Mouse (Mus musculus) thymus, adult 2 months (tissue): ENCODE measurements around the gene Ubl5. TPM values are rescaled to one million over a fixed set of nuclear protein-coding genes. Genes with fewer than 3 reads are reported as not detected.

Experiments
- DNase-seq: peaks from one replicate; pipeline ENCODE4 v3.0.0; 2021
- H3K27ac ChIP-seq: fragments of 200-500 bp; 2 replicates; pipeline ENCODE4 v1.5.1; 2012; ENCODE audit warnings: low read length, control low read depth; ENCODE audit not compliant: control insufficient read depth, insufficient read depth
- H3K27me3 ChIP-seq: fragments of 200-500 bp; 2 replicates; pipeline ENCODE4 v1.6.1; 2012; ENCODE audit warnings: mild to moderate bottlenecking, low read length, moderate library complexity, mixed read lengths; ENCODE audit not compliant: control insufficient read depth, insufficient read depth
- H3K36me3 ChIP-seq: fragments of 200-500 bp; 2 replicates; pipeline ENCODE4 v1.6.1; 2012; ENCODE audit warnings: mild to moderate bottlenecking, low read length, moderate library complexity; ENCODE audit not compliant: control insufficient read depth, insufficient read depth
- H3K4me1 ChIP-seq: fragments of 200-500 bp; replicated peaks from 2 replicates; pipeline ENCODE4 v1.6.1; 2012; ENCODE audit warnings: low read length; ENCODE audit not compliant: control insufficient read depth, insufficient read depth
- H3K4me3 ChIP-seq: fragments of 200-500 bp; 2 replicates; pipeline ENCODE4 v1.5.1; 2012; ENCODE audit warnings: mild to moderate bottlenecking, low read length, control low read depth, moderate library complexity; ENCODE audit not compliant: control insufficient read depth, insufficient read depth
- CTCF ChIP-seq: fragments of 200-500 bp; IDR thresholded peaks from 2 replicates; pipeline ENCODE4 v1.5.1; 2012; ENCODE audit warnings: mild to moderate bottlenecking, control low read depth, low read length, moderate library complexity, borderline replicate concordance; ENCODE audit not compliant: control insufficient read depth, poor library complexity, insufficient read depth; ENCODE audit errors: extremely low read depth
- POLR2A ChIP-seq: fragments of 200-500 bp; IDR thresholded peaks from 2 replicates; pipeline ENCODE4 v1.6.1; 2012; ENCODE audit warnings: mild to moderate bottlenecking, low read length, control low read depth, moderate library complexity; ENCODE audit not compliant: control insufficient read depth, poor library complexity, insufficient read depth; ENCODE audit errors: extremely low read depth
- WGBS: fragments of 180-500 bp; shearing (Covaris S2); methylation state at CpG from one replicate; pipeline ENCODE4 v1.1.7; 2018; 5-methylcytosine and 5-hydroxymethylcytosine counted together
- polyA plus RNA-seq: library from polyadenylated mRNA; depleted of rRNA; stranded (reverse); fragments of >200 nt; gene quantifications from 2 replicates; pipeline ENCODE4 v1.2.3, GENCODE M21; 2012; rRNA removed

Gene Ubl5
- polyA plus RNA-seq: 189 and 207 TPM in 2 replicates

DNA sequence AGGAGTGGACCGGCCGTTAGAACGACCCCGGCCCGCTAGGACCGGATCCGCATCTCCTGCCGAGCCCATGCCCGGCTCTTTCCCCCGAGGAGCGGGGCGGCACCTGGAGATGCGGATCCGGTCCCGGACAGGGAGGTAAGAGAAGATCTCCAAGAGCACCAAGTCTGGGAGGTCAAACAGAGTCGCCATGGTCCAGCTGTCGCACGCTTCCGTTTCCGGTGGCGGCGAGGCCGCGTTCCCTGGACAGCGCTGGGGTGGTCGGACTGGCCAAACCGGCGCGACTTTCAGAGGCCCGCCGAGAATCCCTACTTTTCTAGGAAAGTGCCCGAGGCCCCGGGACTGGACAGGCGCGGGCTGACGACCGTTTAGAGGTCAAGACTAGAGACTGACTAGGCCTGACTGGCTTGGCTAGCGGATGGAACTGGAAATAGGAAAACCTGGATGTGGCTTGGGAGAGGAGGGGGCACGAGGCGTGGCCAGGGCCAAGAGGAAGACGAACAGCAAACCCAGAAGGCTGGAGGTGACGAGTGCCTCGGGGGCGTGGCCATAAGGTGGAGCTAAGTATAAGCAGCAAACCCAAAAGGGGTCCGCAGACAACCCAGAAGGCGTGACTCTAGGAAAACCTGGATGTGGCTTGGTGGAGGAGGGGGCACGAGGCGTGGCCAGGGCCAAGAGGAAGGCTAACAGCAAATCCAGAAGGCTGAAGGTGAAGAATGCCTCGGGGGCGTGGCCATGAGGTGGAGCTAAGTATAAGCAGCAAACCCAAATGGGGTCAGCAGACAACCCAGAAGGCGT lies at the start of gene Ubl5:
TSS of gene Ubl5 (plus strand) at position 778 of the 795 bp plus-strand sequence.
- DNase-seq: peak; percentile 94
- peaks cover 30% of the 10 kb centered on the region for H3K36me3 ChIP-seq
- 4% methylated on average over 51 of the region's 51 CpGs for WGBS

DNA sequence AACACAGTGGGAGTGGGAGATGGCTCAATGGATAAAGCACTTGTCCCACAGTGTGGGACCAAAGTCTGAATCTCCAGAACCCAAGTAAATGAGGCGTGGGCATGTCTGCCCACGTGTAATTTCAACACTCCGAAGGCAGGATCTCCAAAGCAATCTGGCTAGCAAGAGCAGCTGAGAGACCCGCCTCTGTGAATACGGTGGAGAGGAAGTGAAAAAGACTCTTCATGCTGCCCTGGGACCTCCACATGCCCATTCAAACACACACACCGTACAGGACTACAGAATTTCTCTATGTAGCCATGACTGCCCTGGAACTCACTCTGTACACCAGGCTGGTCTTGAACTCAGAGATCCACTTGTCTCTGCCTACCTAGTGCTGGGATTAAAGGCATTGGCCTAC lies 41.4 kb upstream of the Ubl5 start:
- no peaks in the 10 kb centered on the region for H3K4me1 ChIP-seq
- DNase-seq: no peak
- no peaks in the 10 kb centered on the region for H3K36me3 ChIP-seq
- TF ChIP-seq POLR2A: no peak
- TF ChIP-seq CTCF: no peak
- WGBS: 87% methylated on average over 6 of the region's 6 CpGs
- H3K27me3 ChIP-seq: no peaks in the 10 kb centered on the region
- no peak overlapping the region for H3K27ac ChIP-seq
- H3K4me3 ChIP-seq: no peak overlapping the region

More for the DNA sequence above, at the start of gene Ubl5:
- Histone ChIP-seq H3K4me3 (peak within 1 kb of the TSS; percentile 83), H3K27ac (peak within 1 kb of the TSS; percentile 89), H3K27me3 (no peaks in the 10 kb centered on the region), H3K4me1 (peaks cover 31% of the 10 kb centered on the region)
- TF ChIP-seq CTCF (0 out of 2 replicates have a peak, but pooled peaks have one; percentile 26), POLR2A (peak; percentile 76; the same call in 1 of the 2 replicates)

DNA sequence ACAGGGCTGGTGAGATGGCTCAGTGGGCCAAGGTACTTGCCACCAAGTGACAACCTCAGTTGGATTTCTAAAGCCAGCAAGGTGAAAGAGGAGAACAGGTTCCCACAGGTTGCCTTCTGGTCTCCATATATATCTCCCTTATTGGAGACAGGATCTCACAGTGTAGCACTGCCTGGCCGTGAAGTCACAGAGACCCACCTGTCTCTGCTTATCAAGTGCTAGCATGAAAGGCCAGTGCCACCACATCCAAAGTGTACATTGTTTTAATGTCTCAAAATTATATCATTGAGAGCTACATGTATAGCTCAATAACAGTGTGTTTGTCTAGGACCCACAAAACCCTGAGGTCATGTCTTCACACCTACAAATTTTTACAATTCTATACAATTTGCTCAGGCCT lies 36.4 kb upstream of the Ubl5 start:
- H3K4me1 ChIP-seq: 0 out of 2 replicates have a peak, but pooled peaks cover 2% of the 10 kb centered on the region
- H3K4me3 ChIP-seq: no peak overlapping the region
- no peaks in the 10 kb centered on the region for H3K27me3 ChIP-seq
- H3K27ac ChIP-seq: no peak overlapping the region
- WGBS: 94% methylated on average over 1 of the region's 1 CpGs
- DNase-seq: no peak
- TF ChIP-seq CTCF (no peak), POLR2A (no peak)
- no peaks in the 10 kb centered on the region; the same call in 1 of the 2 replicates for H3K36me3 ChIP-seq

DNA sequence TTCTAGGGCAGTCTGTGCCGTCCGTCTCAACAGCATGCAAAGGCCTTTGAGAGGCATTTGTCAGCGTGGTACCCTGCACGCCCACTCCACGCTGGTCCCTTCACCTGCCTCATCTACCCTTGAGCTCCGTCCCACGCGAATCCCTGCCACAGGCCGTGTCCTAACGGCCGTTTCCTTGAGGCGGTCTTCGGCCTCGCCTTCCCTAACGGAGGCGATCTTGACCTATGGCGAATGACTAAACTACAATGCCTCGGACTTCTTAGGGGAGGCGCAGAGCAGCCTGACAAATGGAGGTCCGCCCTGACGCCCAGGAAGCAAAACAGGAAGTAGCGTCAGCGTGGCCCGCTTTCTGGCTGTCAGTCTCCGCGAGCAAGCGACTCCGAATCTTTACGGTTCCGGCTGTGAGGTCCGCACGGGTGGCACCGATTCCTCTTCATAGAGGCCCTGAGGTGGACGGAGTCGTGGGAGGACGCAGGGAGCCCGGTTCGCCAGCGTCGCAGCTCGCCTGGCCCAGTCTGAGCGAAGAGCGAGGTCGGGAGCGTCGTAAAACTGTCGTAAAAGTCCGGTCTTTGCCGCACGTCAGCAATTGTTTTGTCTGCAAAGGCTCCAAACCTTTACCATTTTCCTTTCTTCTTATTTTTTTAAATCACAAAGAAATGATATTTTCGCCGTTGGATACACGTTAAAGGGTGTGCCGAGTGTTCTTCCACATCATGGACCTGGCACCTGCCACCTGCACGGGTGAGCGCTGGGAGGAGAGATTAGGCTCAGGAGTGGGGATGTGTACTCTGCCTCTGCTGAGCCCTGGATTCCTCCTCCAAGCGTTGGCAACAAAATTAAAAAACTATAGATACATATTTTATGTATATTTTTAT lies 35.3 kb upstream of the Ubl5 start:
- DNase-seq: peak; percentile 83
- TF ChIP-seq CTCF (peak; percentile 64; the same call in 1 of the 2 replicates), POLR2A (peak; percentile 60)
- Histone ChIP-seq H3K4me3 (peak overlapping the region; percentile 86), H3K27me3 (no peaks in the 10 kb centered on the region), H3K36me3 (no peaks in the 10 kb centered on the region; the same call in 1 of the 2 replicates), H3K27ac (peak overlapping the region; percentile 77), H3K4me1 (0 out of 2 replicates have a peak, but pooled peaks cover 2% of the 10 kb centered on the region)
- under 1% methylated on average over 57 of the region's 57 CpGs for WGBS

DNA sequence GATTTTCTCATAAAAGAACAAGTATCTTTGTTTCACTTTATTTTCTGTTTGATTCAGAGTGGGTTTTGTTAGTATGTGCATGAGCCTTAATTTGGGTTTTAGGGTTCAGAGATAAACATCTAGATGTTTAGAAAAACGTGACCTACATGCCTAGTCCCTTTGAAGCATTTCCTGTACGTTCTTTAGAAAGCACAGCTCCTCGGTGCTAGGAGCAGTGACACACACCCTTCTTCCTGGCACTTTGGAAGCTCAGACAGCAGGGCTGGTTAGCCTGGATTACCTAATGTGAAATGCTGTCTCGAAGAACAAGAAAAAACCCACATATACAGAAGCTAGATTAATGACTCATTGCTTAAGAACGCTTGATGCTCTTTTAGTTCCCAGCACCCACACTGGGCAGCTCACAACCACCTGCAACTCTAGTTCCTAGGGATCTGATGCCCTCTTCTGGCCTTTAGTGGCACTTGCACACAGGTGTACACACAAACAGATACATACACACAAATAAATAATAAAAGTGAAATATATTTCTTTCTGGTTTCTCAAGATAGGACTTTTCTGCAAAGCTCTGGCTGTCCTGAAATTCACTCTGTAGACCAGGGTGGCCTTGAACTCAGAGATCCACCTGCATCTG lies 32.7 kb upstream of the Ubl5 start:
- peak overlapping the region; percentile 89 for H3K27ac ChIP-seq
- TF ChIP-seq CTCF (no peak), POLR2A (no peak)
- WGBS: 36% methylated on average over 5 of the region's 5 CpGs
- H3K36me3 ChIP-seq: no peaks in the 10 kb centered on the region; the same call in 1 of the 2 replicates
- H3K4me1 ChIP-seq: 0 out of 2 replicates have a peak, but pooled peaks cover 2% of the 10 kb centered on the region
- DNase-seq: peak; percentile 17
- H3K4me3 ChIP-seq: no peak overlapping the region
- no peaks in the 10 kb centered on the region for H3K27me3 ChIP-seq

DNA sequence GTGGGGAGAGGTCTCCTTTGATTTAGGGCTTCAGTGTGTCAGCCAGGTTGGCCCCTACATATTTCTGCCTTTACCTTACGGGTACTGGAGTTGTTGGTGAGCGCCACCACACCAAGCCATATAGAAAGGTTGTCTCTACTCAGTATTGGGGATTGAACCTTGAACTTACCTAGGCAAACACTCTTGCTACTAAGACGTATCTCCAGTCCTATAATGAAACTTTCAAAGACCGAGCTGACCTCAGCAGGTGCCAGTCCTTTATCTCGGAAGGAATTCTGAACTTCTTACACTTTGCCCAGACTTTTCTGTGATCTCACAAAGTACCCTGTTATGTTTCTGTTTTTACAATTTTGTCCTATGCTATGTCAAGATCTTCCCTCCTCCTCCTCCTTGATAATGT lies 30.7 kb upstream of the Ubl5 start:
- H3K27ac ChIP-seq: no peak overlapping the region
- no peaks in the 10 kb centered on the region for H3K27me3 ChIP-seq
- 0 out of 2 replicates have a peak, but pooled peaks cover 2% of the 10 kb centered on the region for H3K4me1 ChIP-seq
- TF ChIP-seq POLR2A (no peak), CTCF (no peak)
- DNase-seq: no peak
- peaks cover 1% of the 10 kb centered on the region; the same call in 1 of the 2 replicates for H3K36me3 ChIP-seq
- H3K4me3 ChIP-seq: no peak overlapping the region
- 96% methylated on average over 5 of the region's 5 CpGs for WGBS
